Mouse (Mus musculus): ENCODE data around the gene Polr3h. TPM values are rescaled to one million over a fixed set of nuclear protein-coding genes. Genes with fewer than 3 reads are reported as not detected.

Gene Polr3h
- total and polyA plus RNA-seq, 3 experiments: 40.5 to 224 (median 59.3) TPM

DNA sequence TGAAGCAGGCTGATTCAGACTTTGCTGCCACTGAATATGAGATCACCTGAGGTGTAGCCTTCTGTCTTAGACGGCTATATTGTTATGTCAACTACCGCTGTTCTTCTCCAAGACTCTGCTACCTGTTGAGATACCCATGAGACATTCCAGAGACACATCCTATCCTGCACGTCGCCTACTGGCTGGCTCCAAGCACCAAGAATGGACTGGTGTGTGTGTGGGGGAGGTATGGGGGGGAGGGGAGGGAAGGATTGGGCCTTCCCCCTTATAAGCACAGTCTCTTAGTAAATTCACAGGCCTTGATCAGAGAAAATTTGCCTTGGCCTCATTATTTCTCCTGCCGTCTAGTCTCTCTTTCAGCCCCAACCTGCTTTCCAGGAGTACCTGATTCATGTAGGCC, 41.8 kb upstream of the Polr3h start:
- Histone ChIP-seq H3K79me2 (replicated peaks; ENCODE audit: control insufficient read depth, extremely low read depth, insufficient read depth, poor library complexity, severe bottlenecking) (no peaks in the 10 kb centered on the region), H3K36me3 (replicated peaks in 1 of 2; ENCODE audit: control insufficient read depth in 1 of 2, insufficient read depth in 1 of 2, low read length in 1 of 2) (no peaks in the 10 kb centered on the region), H3K4me1 (ENCODE audit: control insufficient read depth in 1 of 2, insufficient read depth in 2 of 2) (peaks cover 26 to 54% of the 10 kb centered on the region in 2 experiments), H3K27ac (ENCODE audit: insufficient read depth, low read depth) (peak overlapping the region; percentile 72), H3K4me2 (ENCODE audit: insufficient read depth, low read depth, poor library complexity, severe bottlenecking) (peak overlapping the region; percentile 34), H3K9ac (ENCODE audit: insufficient read depth, low read depth) (no peak overlapping the region), H3K9me3 (replicated peaks; ENCODE audit: low read length) (peaks cover 3% of the 10 kb centered on the region), H3K4me3 (replicated peaks in 1 of 3; ENCODE audit: low read depth in 2 of 3, low read length in 2 of 3, poor library complexity in 1 of 3) (no peak overlapping the region), H3K27me3 (replicated peaks) (no peaks in the 10 kb centered on the region)
- TF ChIP-seq ZC3H11A (IDR thresholded peaks at IDR 0.05; ENCODE audit: low read depth, low read length) (no peak), ZNF384 (IDR thresholded peaks at IDR 0.05; ENCODE audit: low read depth, low read length) (no peak), MEF2A (IDR thresholded peaks at IDR 0.05; ENCODE audit: borderline replicate concordance, low read depth, low read length) (no peak), CHD2 (IDR thresholded peaks at IDR 0.05; ENCODE audit: low read length) (peak; percentile 64), POLR2A (IDR thresholded peaks at IDR 0.05; ENCODE audit: low read depth, low read length) (no peak), IRF4 (IDR thresholded peaks at IDR 0.05; ENCODE audit: low read depth, low read length) (peak; percentile 33; the same call in 1 of the 2 replicates), PAX5 (IDR thresholded peaks at IDR 0.05; ENCODE audit: low read length) (no peak)
- dilution Hi-C loops (cut with MboI; ENCODE audit: extremely low pct_ligation_motif_present, extremely low pct_unique_long_range_greater_than_20kb, low sequenced_read_pairs): no loop called here
- in situ Hi-C loops (cut with MboI; ENCODE audit: low pct_ligation_motif_present, low pct_unique_long_range_greater_than_20kb, low sequenced_read_pairs): no loop called here
- no peak for DNase-seq (ENCODE audit: extremely low read depth)

DNA sequence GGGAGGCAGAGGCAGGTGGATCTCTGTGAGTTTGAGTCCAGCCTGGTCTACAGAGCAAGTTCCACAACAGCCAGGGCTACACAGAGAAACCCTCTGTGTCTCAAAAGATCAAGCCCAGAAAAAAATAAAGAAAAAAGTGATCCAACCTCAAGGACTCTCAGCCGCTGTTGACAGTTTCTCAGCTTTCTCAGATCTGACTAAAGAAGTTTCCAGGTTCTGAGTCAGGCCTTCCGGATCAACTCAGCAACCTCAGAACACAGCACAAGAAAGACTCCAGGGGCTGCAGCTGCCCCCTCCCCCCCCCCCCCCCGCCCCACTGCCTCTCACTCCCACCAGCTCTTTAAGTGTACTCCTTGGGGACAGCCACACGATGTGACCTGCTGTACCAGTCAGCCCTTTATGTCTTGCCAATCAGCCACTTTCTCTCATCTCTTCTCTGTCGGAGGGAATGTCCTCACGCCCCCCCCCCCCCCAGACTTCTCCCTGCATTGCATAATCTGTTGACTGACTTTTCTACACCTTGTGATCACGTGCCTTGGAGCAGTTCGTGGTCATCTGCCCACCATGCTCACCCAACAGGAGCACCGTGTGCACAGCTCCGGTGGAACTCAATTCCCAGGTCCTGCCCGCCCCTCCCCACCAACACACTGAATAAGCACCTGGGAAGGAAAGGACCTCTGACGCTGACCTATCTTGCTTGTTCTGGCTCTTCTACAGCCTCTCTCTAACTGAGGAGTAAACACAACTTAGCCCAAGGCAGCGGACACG, 40.2 kb upstream of the Polr3h start:
- no peak overlapping the region for H3K27ac ChIP-seq (ENCODE audit: insufficient read depth, low read depth)

DNA sequence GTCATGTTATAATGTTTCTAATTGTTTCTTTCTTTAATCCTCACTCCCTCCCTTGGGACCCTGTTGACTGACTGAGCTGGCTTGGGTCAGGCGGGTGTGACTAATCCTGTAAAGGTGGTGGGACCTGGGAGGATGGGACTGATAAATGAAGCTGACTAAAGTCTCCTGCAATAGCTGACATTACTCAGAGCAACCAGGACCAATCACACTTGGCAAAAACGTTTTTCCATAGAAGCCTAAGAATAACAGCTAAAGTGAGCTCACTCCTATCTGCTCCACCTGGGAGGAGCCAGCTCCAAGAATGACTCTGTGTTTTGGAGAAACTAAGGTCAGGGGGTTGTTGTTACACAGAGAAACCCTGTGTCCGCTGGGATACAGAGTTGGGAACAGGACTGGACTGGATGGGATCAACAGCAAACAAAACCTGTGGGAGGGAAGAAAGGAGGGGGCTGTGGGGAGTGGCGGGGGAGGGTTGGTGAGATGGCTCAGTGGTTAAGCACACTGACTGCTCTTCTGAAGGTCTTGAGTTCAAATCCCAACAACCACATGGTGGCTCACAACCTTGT, 39.0 kb upstream of the Polr3h start:
- Histone ChIP-seq H3K9me3 (replicated peaks; ENCODE audit: low read length) (peaks cover 3% of the 10 kb centered on the region), H3K79me2 (replicated peaks; ENCODE audit: control insufficient read depth, extremely low read depth, insufficient read depth, poor library complexity, severe bottlenecking) (no peaks in the 10 kb centered on the region), H3K27me3 (replicated peaks) (no peaks in the 10 kb centered on the region), H3K36me3 (replicated peaks in 1 of 2; ENCODE audit: control insufficient read depth in 1 of 2, insufficient read depth in 1 of 2, low read length in 1 of 2) (no peaks in the 10 kb centered on the region), H3K4me1 (ENCODE audit: control insufficient read depth in 1 of 2, insufficient read depth in 2 of 2) (peaks cover 26 to 51% of the 10 kb centered on the region in 2 experiments), H3K4me3 (replicated peaks in 1 of 3; ENCODE audit: low read depth in 2 of 3, low read length in 2 of 3, poor library complexity in 1 of 3) (no peak overlapping the region), H3K4me2 (ENCODE audit: insufficient read depth, low read depth, poor library complexity, severe bottlenecking) (no peak overlapping the region), H3K9ac (ENCODE audit: insufficient read depth, low read depth) (no peak overlapping the region), H3K27ac (ENCODE audit: insufficient read depth, low read depth) (no peak overlapping the region)
- in situ Hi-C loops (cut with MboI; ENCODE audit: low pct_ligation_motif_present, low pct_unique_long_range_greater_than_20kb, low sequenced_read_pairs): no loop called here
- 0 out of 2 replicates have a peak, but pooled peaks have one; percentile 22 for TF ChIP-seq BHLHE40 (IDR thresholded peaks at IDR 0.05; ENCODE audit: low read depth, low read length)
- no peak for TF ChIP-seq E2F4 (IDR thresholded peaks at IDR 0.05; ENCODE audit: insufficient replicate concordance, low read depth, low read length)
- dilution Hi-C loops (cut with MboI; ENCODE audit: extremely low pct_ligation_motif_present, extremely low pct_unique_long_range_greater_than_20kb, low sequenced_read_pairs): no loop called here
- DNase-seq (ENCODE audit: extremely low read depth): peak; percentile 40

More for the DNA sequence above, 40.2 kb upstream of the Polr3h start:
- in situ Hi-C loops (cut with MboI; ENCODE audit: low pct_ligation_motif_present, low pct_unique_long_range_greater_than_20kb, low sequenced_read_pairs) (no loop called here), dilution Hi-C loops (cut with MboI; ENCODE audit: extremely low pct_ligation_motif_present, extremely low pct_unique_long_range_greater_than_20kb, low sequenced_read_pairs) (no loop called here)
- Histone ChIP-seq H3K9ac (ENCODE audit: insufficient read depth, low read depth) (peak overlapping the region; percentile 23; the same call in 1 of the 2 replicates), H3K36me3 (replicated peaks in 1 of 2; ENCODE audit: control insufficient read depth in 1 of 2, insufficient read depth in 1 of 2, low read length in 1 of 2) (no peaks in the 10 kb centered on the region), H3K4me2 (ENCODE audit: insufficient read depth, low read depth, poor library complexity, severe bottlenecking) (no peak overlapping the region), H3K79me2 (replicated peaks; ENCODE audit: control insufficient read depth, extremely low read depth, insufficient read depth, poor library complexity, severe bottlenecking) (no peaks in the 10 kb centered on the region), H3K4me3 (replicated peaks in 1 of 3; ENCODE audit: low read depth in 2 of 3, low read length in 2 of 3, poor library complexity in 1 of 3) (no peak overlapping the region), H3K9me3 (replicated peaks; ENCODE audit: low read length) (peaks cover 3% of the 10 kb centered on the region), H3K27me3 (replicated peaks) (no peaks in the 10 kb centered on the region), H3K4me1 (ENCODE audit: control insufficient read depth in 1 of 2, insufficient read depth in 2 of 2) (peaks cover 26 to 58% of the 10 kb centered on the region in 2 experiments)
- DNase-seq (ENCODE audit: extremely low read depth): no peak
- TF ChIP-seq BHLHE40 (IDR thresholded peaks at IDR 0.05; ENCODE audit: low read depth, low read length) (peak; percentile 12; the same call in 1 of the 2 replicates), IRF4 (IDR thresholded peaks at IDR 0.05; ENCODE audit: low read depth, low read length) (0 out of 2 replicates have a peak, but pooled peaks have one; percentile 17), ELF1 (IDR thresholded peaks at IDR 0.05; ENCODE audit: low read depth, low read length) (0 out of 2 replicates have a peak, but pooled peaks have one; percentile 14), JUND (conservative IDR thresholded peaks at IDR 0.05; ENCODE audit: low read depth, low read length) (no peak)

Measured in CH12.LX (cell line).